ENCODE assay signal across 8 mouse cellular contexts in genomic region chr7:45922928-45923761, GRCm38 (mm10). TPM values are rescaled to one million over a fixed set of nuclear protein-coding genes. Genes with fewer than 3 reads are reported as not detected.
A peak's percentile ranks its signal among the peaks of the same experiment; 100 is the strongest.
DNase-seq lines count a peak whose midpoint lies in the region; ATAC-seq and TF ChIP-seq lines count a peak whose summit lies in the region.

No protein-coding gene starts in this region.

- no peaks in the 10 kb centered on the region for H3K36me3 ChIP-seq in E14TG2a.4 (ENCODE audit: insufficient read depth, low read length)
- no peaks in the 10 kb centered on the region for H3K36me3 ChIP-seq in forebrain, embryonic 14.5 days (ENCODE audit: control insufficient read depth, insufficient read depth, low read length)
- H3K36me3 ChIP-seq in neural tube, embryonic 15.5 days = no peaks in the 10 kb centered on the region

- H3K4me3 ChIP-seq in E14TG2a.4 (replicated peaks; ENCODE audit: low read length) = peak overlapping the region; percentile 80
- H3K4me3 ChIP-seq in forebrain, embryonic 14.5 days (ENCODE audit: low read depth, low read length) = peak overlapping the region; percentile 37
- H3K4me3 ChIP-seq in neural tube, embryonic 15.5 days (replicated peaks) = peak overlapping the region; percentile 53

- H3K4me2 ChIP-seq in forebrain, embryonic 14.5 days (ENCODE audit: low read length) = peak overlapping the region; percentile 52
- H3K4me2 ChIP-seq in neural tube, embryonic 15.5 days = peak overlapping the region; percentile 71

- TF ChIP-seq CTCF in E14TG2a.4 (conservative IDR thresholded peaks at IDR 0.05; ENCODE audit: low read length) = no peak

- H3K9me3 ChIP-seq in E14TG2a.4 (ENCODE audit: low read length) = no peaks in the 10 kb centered on the region; the same call in 1 of the 2 replicates
- H3K9me3 ChIP-seq in forebrain, embryonic 14.5 days (replicated peaks; ENCODE audit: control insufficient read depth, low read length) = no peaks in the 10 kb centered on the region
- no peaks in the 10 kb centered on the region for H3K9me3 ChIP-seq in neural tube, embryonic 15.5 days (replicated peaks)

- H3K4me1 ChIP-seq in E14TG2a.4 (replicated peaks; ENCODE audit: low read depth, low read length) = peaks cover 68% of the 10 kb centered on the region
- peaks cover 6% of the 10 kb centered on the region for H3K4me1 ChIP-seq in forebrain, embryonic 14.5 days (ENCODE audit: control insufficient read depth, insufficient read depth, low read length)
- H3K4me1 ChIP-seq in neural tube, embryonic 15.5 days = peaks cover 21% of the 10 kb centered on the region

- H3K27ac ChIP-seq in forebrain, embryonic 14.5 days (ENCODE audit: low read depth, low read length) = peak overlapping the region; percentile 63; the same call in 1 of the 2 replicates
- peak overlapping the region; percentile 89 for H3K27ac ChIP-seq in neural tube, embryonic 15.5 days (replicated peaks)

- H3K9ac ChIP-seq in forebrain, embryonic 14.5 days (ENCODE audit: low read length) = peak overlapping the region; percentile 53
- peak overlapping the region; percentile 54 for H3K9ac ChIP-seq in neural tube, embryonic 15.5 days (replicated peaks)

- intact Hi-C loops in heart, postnatal 14 days (cut with DNase I) = loop anchor here (5.0 kb wide), 1 partner anchor 111 kb away; the partner anchor contains the start of gene Cyth2

- WGBS in forebrain, embryonic 14.5 days = under 1% methylated on average over 37 of the region's 37 CpGs
- WGBS in neural tube, embryonic 15.5 days = under 1% methylated on average over 37 of the region's 37 CpGs

- DNase-seq in cerebellum, adult 11 months = peak; percentile 76
- DNase-seq in forebrain, embryonic 14.5 days (ENCODE audit: low spot score) = peak; percentile 97
- peak; percentile 94 to 95 for DNase-seq in heart, postnatal 14 days
- DNase-seq in layer of hippocampus, adult 11-12 months (ENCODE audit: low spot score) = peak; percentile 96
- DNase-seq in lung, adult 18-20 months = peak; percentile 97
- peak; percentile 93 for DNase-seq in testis, postnatal 14 days (ENCODE audit: low spot score)

- peaks cover 7% of the 10 kb centered on the region; the same call in 1 of the 2 replicates for H3K27me3 ChIP-seq in E14TG2a.4 (ENCODE audit: insufficient read depth, low read length)
- no peaks in the 10 kb centered on the region for H3K27me3 ChIP-seq in forebrain, embryonic 14.5 days (replicated peaks; ENCODE audit: control insufficient read depth, insufficient read depth, low read length)
- H3K27me3 ChIP-seq in neural tube, embryonic 15.5 days (replicated peaks) = peaks cover 7% of the 10 kb centered on the region

- ATAC-seq in forebrain, embryonic 14.5 days = peak; percentile 91
- peak; percentile 92 for ATAC-seq in neural tube, embryonic 15.5 days (ENCODE audit: low FRiP score)

RNA-seq across cellular contexts. Expression of gene Ccdc114, which starts 0.7 kb away (rescaled TPM):
- polyA plus RNA-seq in forebrain, embryonic 14.5 days (2014; fragmentation: Nextera tagmentation; extraction: Ambion mirVana) = 2.6 and 2.7 TPM in 2 replicates
- 1 to 10 TPM; 2.0 to 2.2 TPM for total RNA-seq in heart, postnatal 14 days (2021)
- polyA plus RNA-seq in neural tube, embryonic 15.5 days (2015; fragmentation: Nextera tagmentation; extraction: Ambion mirVana) = 5.9 and 6.2 TPM in 2 replicates

RNA-seq across cellular contexts. Expression of gene Emp3, which starts 1.9 kb away (rescaled TPM):
- polyA plus RNA-seq in forebrain, embryonic 14.5 days (2014; fragmentation: Nextera tagmentation; extraction: Ambion mirVana) = 27.9 and 32.8 TPM in 2 replicates
- 10 to 100 TPM; 25.7 to 32.4 TPM for total RNA-seq in heart, postnatal 14 days (2021)
- 48.2 and 70.1 TPM in 2 replicates for polyA plus RNA-seq in neural tube, embryonic 15.5 days (2015; fragmentation: Nextera tagmentation; extraction: Ambion mirVana)

RNA-seq across cellular contexts. Expression of gene Tmem143, which starts 26.4 kb away (rescaled TPM):
- 5.1 and 6.2 TPM in 2 replicates for polyA plus RNA-seq in forebrain, embryonic 14.5 days (2014; fragmentation: Nextera tagmentation; extraction: Ambion mirVana)
- total RNA-seq in heart, postnatal 14 days (2021) = 10 to 100 TPM; 77.4 to 79.3 TPM
- 7.5 and 7.8 TPM in 2 replicates for polyA plus RNA-seq in neural tube, embryonic 15.5 days (2015; fragmentation: Nextera tagmentation; extraction: Ambion mirVana)

RNA-seq across cellular contexts. Expression of gene Syngr4, which starts 26.6 kb away (rescaled TPM):
- polyA plus RNA-seq in forebrain, embryonic 14.5 days (2014; fragmentation: Nextera tagmentation; extraction: Ambion mirVana) = 0.51 and 0.55 TPM in 2 replicates
- not detected for total RNA-seq in heart, postnatal 14 days (2021)
- 0.37 and 0.52 TPM in 2 replicates for polyA plus RNA-seq in neural tube, embryonic 15.5 days (2015; fragmentation: Nextera tagmentation; extraction: Ambion mirVana)

RNA-seq across cellular contexts. Expression of gene Grin2d, which starts 45.0 kb away (rescaled TPM):
- polyA plus RNA-seq in forebrain, embryonic 14.5 days (2014; fragmentation: Nextera tagmentation; extraction: Ambion mirVana) = 0.52 and 0.77 TPM in 2 replicates
- total RNA-seq in heart, postnatal 14 days (2021) = under 1 TPM; 0.34 to 0.41 TPM
- polyA plus RNA-seq in neural tube, embryonic 15.5 days (2015; fragmentation: Nextera tagmentation; extraction: Ambion mirVana) = 3.2 and 4.2 TPM in 2 replicates

Comparison
In these comparisons a context has a peak if more than half of its experiments do, and no peak if none do; other contexts are left out.
1. Peak in every context shown above with its lines: DNase-seq, ATAC-seq, H3K4me3 ChIP-seq and H3K27ac ChIP-seq.